Mouse (Mus musculus) brain, embryonic 14.5 days (tissue): ENCODE data around the gene Ang.

Source experiments
- CTCF ChIP-seq: fragments of 200-500 bp; IDR thresholded peaks from 2 replicates; pipeline ENCODE4 v1.5.1; 2012; ENCODE audit warnings: inconsistent platforms, mild to moderate bottlenecking, moderate library complexity, borderline replicate concordance; ENCODE audit not compliant: insufficient read depth, insufficient read length; ENCODE audit errors: extremely low read depth
- POLR2A ChIP-seq: fragments of 200-500 bp; IDR thresholded peaks from 2 replicates; pipeline ENCODE4 v1.6.1; 2012; ENCODE audit warnings: mild to moderate bottlenecking, inconsistent platforms, borderline replicate concordance; ENCODE audit not compliant: poor library complexity, insufficient read depth, insufficient read length, severe bottlenecking; ENCODE audit errors: extremely low read depth

DNA sequence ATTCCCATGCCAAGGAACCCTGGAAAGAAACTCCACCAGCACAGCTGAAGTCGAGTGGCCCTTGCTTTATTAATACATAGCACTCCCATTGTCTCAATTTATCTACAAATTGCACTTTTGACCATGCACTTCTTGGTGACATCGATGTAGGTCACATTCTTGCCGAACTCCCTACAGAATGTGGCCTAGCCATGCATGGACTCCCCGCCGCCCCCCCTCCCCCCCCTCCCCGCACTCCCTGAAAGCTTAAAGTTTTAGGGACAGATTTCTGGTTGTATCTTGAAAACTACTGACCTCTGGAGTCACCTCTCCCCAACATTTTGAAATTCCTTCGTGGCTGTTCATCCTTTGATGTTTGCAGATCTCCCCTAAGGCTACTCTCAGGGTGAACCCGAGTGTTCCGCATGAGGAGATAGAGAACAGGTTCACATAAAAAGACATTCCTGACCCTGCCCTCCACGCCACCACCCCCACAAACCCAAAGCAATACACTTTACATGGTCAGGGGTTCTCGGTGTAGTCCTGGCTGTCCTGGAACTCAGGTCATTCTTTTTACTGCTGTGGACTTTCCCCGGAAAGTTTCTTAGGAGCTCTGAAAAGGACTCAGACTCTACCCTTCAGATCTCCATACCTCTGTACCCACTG, 23.1 kb downstream of the Ang start, which contains the start of gene Eddm3b:
- TF ChIP-seq POLR2A, result no peak
- TF ChIP-seq CTCF, result no peak
